Mouse (Mus musculus): ENCODE measurements around the gene Hvcn1. TPM values are rescaled to one million over a fixed set of nuclear protein-coding genes. Genes with fewer than 3 reads are reported as not detected.
"Not testable (repeated sequence)": the region's sequence is repeated elsewhere in the genome, so short reads cannot be mapped to it uniquely, and the experiment has no call there.

Hvcn1 gene
- polyA plus RNA-seq, 1 experiment from 2014 or later: 10.0 TPM

- Histone ChIP-seq H3K9me3 (no peaks in the 10 kb centered on the region), H3K27ac (peak overlapping the region; percentile 34; the same call in 1 of the 2 replicates), H3K4me3 (peak overlapping the region; percentile 45), H3K27me3 (no peaks in the 10 kb centered on the region), H3K4me1 (peaks cover 20% of the 10 kb centered on the region), H3K36me3 (no peaks in the 10 kb centered on the region), H3K4me2 (peak overlapping the region; percentile 68), H3K9ac (peak overlapping the region; percentile 73)
- ATAC-seq (ENCODE audit: insufficient number of reproducible peaks, insufficient read depth, low FRiP score, low TSS enrichment, low read depth): peak; percentile 54
- WGBS: 2% methylated on average over 21 of the region's 21 CpGs
These were observed 3.2 kb downstream of the Hvcn1 start for GRCm38 (mm10) chr5:122209591-122210368.

DNA sequence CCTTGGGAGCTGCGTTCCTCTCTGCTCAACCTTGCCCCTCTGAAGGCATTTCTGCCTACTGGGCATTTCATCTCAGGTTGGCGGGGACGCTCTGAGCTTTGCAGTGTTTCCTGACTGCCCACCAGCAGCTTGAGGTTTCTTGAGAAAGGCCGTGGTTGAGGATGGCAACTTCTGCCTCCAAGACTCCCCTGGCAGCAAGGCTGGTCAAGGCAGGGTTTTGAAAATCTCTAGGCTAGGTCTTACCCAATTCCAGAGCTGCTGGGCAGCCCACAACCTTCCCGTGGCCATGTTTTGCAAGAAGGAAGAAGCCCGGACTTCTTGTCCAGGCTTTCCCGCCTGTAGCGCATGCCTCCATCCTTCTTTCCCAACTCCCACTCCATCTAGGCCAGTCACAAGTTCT lies 4.3 kb downstream of the Hvcn1 start:
- no peak overlapping the region for H3K4me3 ChIP-seq
- WGBS: 92% methylated on average over 8 of the region's 8 CpGs

GRCm38 (mm10) chr5:122212125-122212524 lies 5.5 kb downstream of the Hvcn1 start:
- Histone ChIP-seq H3K4me3 (no peak overlapping the region), H3K4me2 (no peak overlapping the region), H3K36me3 (0 out of 2 replicates have a peak, but pooled peaks cover 4% of the 10 kb centered on the region), H3K9me3 (no peaks in the 10 kb centered on the region), H3K27ac (no peak overlapping the region), H3K4me1 (peaks cover 20% of the 10 kb centered on the region), H3K9ac (no peak overlapping the region), H3K27me3 (no peaks in the 10 kb centered on the region)
- no peak for ATAC-seq (ENCODE audit: insufficient number of reproducible peaks, insufficient read depth, low FRiP score, low TSS enrichment, low read depth)
- 91% methylated on average over 8 of the region's 8 CpGs for WGBS

More for the DNA sequence above, 4.3 kb downstream of the Hvcn1 start:
- no peak overlapping the region for H3K4me2 ChIP-seq
- no peaks in the 10 kb centered on the region for H3K27me3 ChIP-seq
- H3K27ac ChIP-seq: no peak overlapping the region
- no peaks in the 10 kb centered on the region for H3K36me3 ChIP-seq
- no peaks in the 10 kb centered on the region for H3K9me3 ChIP-seq
- ATAC-seq (ENCODE audit: insufficient number of reproducible peaks, insufficient read depth, low FRiP score, low TSS enrichment, low read depth): no peak
- H3K4me1 ChIP-seq: peaks cover 20% of the 10 kb centered on the region
- no peak overlapping the region for H3K9ac ChIP-seq

DNA sequence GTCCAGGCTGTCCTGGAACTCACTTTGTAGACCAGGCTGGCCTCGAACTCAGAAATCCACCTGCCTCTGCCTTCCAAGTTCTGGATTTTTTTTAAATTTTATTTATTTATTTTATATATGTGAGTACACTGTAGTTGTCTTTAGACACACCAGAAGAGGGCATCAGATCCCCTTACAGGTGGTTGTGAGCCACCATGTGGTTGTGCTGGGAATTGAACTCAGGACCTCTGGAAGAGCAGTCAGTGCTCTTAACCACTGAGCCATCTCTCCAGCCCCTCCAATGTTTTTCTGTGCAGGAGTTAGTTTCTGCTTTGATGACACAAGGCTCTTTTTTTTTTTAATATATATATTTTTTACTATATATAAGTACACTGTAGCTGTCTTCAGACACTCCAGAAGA lies 6.2 kb downstream of the Hvcn1 start:
- H3K9me3 ChIP-seq; H3K9ac ChIP-seq; H3K4me3 ChIP-seq; H3K27ac ChIP-seq; H3K36me3 ChIP-seq; ATAC-seq (ENCODE audit: insufficient number of reproducible peaks, insufficient read depth, low FRiP score, low TSS enrichment, low read depth); H3K27me3 ChIP-seq; H3K4me2 ChIP-seq: not testable (repeated sequence)
- peaks cover 20% of the 10 kb centered on the region for H3K4me1 ChIP-seq
- WGBS: 95% methylated on average over 1 of the region's 1 CpGs

DNA sequence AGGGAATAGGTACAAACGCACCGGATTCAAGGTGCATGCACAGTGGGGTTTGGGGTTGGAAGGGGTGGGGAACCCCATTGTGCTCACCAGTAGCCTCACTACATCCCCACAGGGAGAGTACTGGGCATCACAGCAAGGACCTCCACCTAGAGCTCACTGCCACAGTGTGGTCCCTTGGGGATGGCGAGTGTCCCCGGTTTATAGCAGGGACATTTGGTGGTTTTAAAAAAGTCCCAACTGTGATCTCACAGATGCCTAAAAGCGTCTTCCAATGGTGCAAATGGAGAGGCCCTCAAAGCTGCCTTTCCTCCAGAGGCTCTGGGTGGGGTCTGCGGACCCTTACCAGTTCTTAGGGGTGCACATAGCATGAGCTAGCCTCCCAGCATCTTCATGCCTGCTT lies 7.3 kb downstream of the Hvcn1 start:
- Histone ChIP-seq H3K9ac (no peak overlapping the region), H3K9me3 (no peaks in the 10 kb centered on the region), H3K27ac (no peak overlapping the region), H3K27me3 (no peaks in the 10 kb centered on the region), H3K4me3 (no peak overlapping the region), H3K4me1 (peaks cover 18% of the 10 kb centered on the region), H3K4me2 (no peak overlapping the region), H3K36me3 (0 out of 2 replicates have a peak, but pooled peaks cover 4% of the 10 kb centered on the region)
- WGBS: 91% methylated on average over 6 of the region's 6 CpGs
- ATAC-seq (ENCODE audit: insufficient number of reproducible peaks, insufficient read depth, low FRiP score, low TSS enrichment, low read depth): no peak

- H3K4me3 ChIP-seq: no peak overlapping the region
- no peak overlapping the region for H3K27ac ChIP-seq
- H3K4me1 ChIP-seq: peaks cover 18% of the 10 kb centered on the region
- no peak overlapping the region for H3K9ac ChIP-seq
- ATAC-seq (ENCODE audit: insufficient number of reproducible peaks, insufficient read depth, low FRiP score, low TSS enrichment, low read depth): no peak
- H3K36me3 ChIP-seq: 0 out of 2 replicates have a peak, but pooled peaks cover 4% of the 10 kb centered on the region
- WGBS: 90% methylated on average over 6 of the region's 6 CpGs
- H3K9me3 ChIP-seq: no peaks in the 10 kb centered on the region
- H3K4me2 ChIP-seq: no peak overlapping the region
- H3K27me3 ChIP-seq: no peaks in the 10 kb centered on the region
These were observed 11.0 kb downstream of the Hvcn1 start for GRCm38 (mm10) chr5:122217636-122218035.

DNA sequence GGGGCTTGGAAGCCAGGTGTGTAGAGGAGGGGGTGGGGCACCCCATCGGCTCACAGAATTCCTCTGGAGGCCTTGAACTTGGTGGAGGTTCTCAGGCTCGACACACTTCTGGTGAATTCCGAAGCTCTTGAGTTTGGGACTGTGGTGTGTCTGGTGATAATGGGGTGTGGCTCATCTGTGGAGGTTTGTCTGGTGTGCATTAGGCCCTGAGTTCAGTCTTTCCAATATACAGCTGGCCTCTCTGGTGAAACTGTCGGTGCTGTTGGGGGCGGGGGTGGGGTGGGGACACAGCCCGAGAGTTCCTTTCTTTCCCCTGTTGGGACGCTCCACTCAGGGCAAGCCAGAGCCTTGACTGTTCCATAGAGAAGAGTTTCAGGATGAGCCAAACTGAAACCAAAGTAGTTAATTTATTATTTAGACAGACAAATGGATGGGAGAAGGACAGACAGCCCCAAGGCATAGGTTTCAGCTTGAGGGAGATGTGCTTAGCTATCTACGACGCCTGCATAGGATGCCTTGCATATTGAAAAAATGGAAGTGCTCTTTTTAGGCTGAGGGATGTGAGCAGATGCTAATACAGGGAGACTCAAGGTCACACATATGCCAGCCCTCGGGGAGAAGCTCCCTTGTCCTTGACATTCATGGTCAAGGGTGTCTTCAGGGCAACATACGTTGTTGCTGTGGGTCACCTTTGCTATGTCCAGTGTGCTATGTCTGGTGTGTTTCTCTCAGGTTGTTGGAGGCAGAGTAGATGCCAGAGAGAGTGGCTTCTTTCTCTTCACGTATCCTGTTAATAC lies 11.7 kb downstream of the Hvcn1 start:
- no peaks in the 10 kb centered on the region for H3K27me3 ChIP-seq
- no peaks in the 10 kb centered on the region for H3K9me3 ChIP-seq
- no peak overlapping the region for H3K27ac ChIP-seq
- H3K4me3 ChIP-seq: no peak overlapping the region
- 0 out of 2 replicates have a peak, but pooled peaks cover 4% of the 10 kb centered on the region for H3K36me3 ChIP-seq
- ATAC-seq (ENCODE audit: insufficient number of reproducible peaks, insufficient read depth, low FRiP score, low TSS enrichment, low read depth): no peak
- peaks cover 18% of the 10 kb centered on the region for H3K4me1 ChIP-seq
- WGBS: 77% methylated on average over 12 of the region's 12 CpGs
- no peak overlapping the region for H3K4me2 ChIP-seq
- no peak overlapping the region for H3K9ac ChIP-seq

- H3K4me2 ChIP-seq: no peak overlapping the region
- WGBS: 82% methylated on average over 7 of the region's 7 CpGs
- H3K4me3 ChIP-seq: no peak overlapping the region
- H3K27ac ChIP-seq: no peak overlapping the region
- peaks cover 18% of the 10 kb centered on the region for H3K4me1 ChIP-seq
- 0 out of 2 replicates have a peak, but pooled peaks cover 4% of the 10 kb centered on the region for H3K36me3 ChIP-seq
- no peak for ATAC-seq (ENCODE audit: insufficient number of reproducible peaks, insufficient read depth, low FRiP score, low TSS enrichment, low read depth)
- no peaks in the 10 kb centered on the region for H3K9me3 ChIP-seq
- H3K9ac ChIP-seq: no peak overlapping the region
- H3K27me3 ChIP-seq: no peaks in the 10 kb centered on the region
These were observed 12.3 kb downstream of the Hvcn1 start for GRCm38 (mm10) chr5:122218928-122219327.

- no peak overlapping the region for H3K4me2 ChIP-seq
- no peak overlapping the region for H3K9ac ChIP-seq
- WGBS: 52% methylated on average over 18 of the region's 18 CpGs
- peaks cover 24% of the 10 kb centered on the region for H3K4me1 ChIP-seq
- 0 out of 2 replicates have a peak, but pooled peaks have one; percentile 22 for ATAC-seq (ENCODE audit: insufficient number of reproducible peaks, insufficient read depth, low FRiP score, low TSS enrichment, low read depth)
- 0 out of 2 replicates have a peak, but pooled peaks cover 4% of the 10 kb centered on the region for H3K36me3 ChIP-seq
- no peaks in the 10 kb centered on the region for H3K27me3 ChIP-seq
- no peak overlapping the region for H3K4me3 ChIP-seq
- peak overlapping the region; percentile 39 for H3K27ac ChIP-seq
- H3K9me3 ChIP-seq: no peaks in the 10 kb centered on the region
These were observed 13.3 kb downstream of the Hvcn1 start for GRCm38 (mm10) chr5:122219655-122220629.

DNA sequence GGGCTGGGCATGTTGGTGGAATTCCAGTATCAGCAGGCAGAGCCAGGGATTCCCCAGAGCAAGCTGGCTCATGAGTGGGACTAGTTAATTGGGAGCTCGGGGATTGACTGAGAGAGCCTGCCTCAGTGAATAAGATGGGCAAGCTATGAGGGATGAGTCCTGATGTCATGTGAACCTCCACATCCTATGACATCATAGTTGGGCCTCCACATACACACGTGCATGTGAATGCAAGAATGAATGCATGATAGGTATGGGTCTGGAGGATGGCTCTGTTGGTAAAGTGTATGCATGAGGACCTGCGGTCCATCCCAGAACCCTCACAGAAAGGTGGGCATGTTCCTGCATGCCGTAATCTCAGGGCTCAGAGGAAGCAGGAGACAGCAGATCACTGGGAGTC lies 14.5 kb downstream of the Hvcn1 start:
- WGBS: 88% methylated on average over 4 of the region's 4 CpGs
- H3K36me3 ChIP-seq: 0 out of 2 replicates have a peak, but pooled peaks cover 4% of the 10 kb centered on the region
- H3K4me3 ChIP-seq: no peak overlapping the region
- no peaks in the 10 kb centered on the region for H3K9me3 ChIP-seq
- H3K9ac ChIP-seq: no peak overlapping the region
- H3K4me2 ChIP-seq: no peak overlapping the region
- H3K27ac ChIP-seq: no peak overlapping the region
- no peaks in the 10 kb centered on the region for H3K27me3 ChIP-seq
- ATAC-seq (ENCODE audit: insufficient number of reproducible peaks, insufficient read depth, low FRiP score, low TSS enrichment, low read depth): no peak
- peaks cover 31% of the 10 kb centered on the region for H3K4me1 ChIP-seq

DNA sequence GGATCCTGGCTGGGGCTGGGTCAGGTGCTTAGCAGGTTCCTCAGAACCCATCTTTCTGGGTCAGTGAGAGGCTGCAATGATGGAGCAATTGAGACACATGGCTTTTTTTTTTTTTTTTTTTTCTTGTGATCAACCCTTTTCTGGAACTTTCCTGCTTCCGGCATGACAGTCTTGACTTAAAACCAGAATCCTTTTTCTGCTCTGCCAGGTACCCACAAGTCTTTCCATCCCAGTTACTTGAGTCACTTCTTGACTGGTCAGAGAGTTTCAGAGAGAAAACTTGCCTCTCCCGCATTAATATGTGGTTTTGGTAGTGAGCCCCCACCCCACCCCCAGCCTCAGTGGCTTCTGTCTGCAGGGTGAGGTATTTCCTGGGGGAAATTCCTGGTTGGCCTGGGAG lies 17.7 kb downstream of the Hvcn1 start:
- no peak overlapping the region for H3K4me2 ChIP-seq
- H3K36me3 ChIP-seq: peaks cover 8% of the 10 kb centered on the region
- no peak overlapping the region for H3K27ac ChIP-seq
- no peak overlapping the region for H3K4me3 ChIP-seq
- H3K9ac ChIP-seq: no peak overlapping the region
- H3K27me3 ChIP-seq: no peaks in the 10 kb centered on the region
- no peak for ATAC-seq (ENCODE audit: insufficient number of reproducible peaks, insufficient read depth, low FRiP score, low TSS enrichment, low read depth)
- WGBS: 86% methylated on average over 2 of the region's 2 CpGs
- peaks cover 5% of the 10 kb centered on the region for H3K9me3 ChIP-seq
- H3K4me1 ChIP-seq: peaks cover 31% of the 10 kb centered on the region
